In the genomic region with DNA sequence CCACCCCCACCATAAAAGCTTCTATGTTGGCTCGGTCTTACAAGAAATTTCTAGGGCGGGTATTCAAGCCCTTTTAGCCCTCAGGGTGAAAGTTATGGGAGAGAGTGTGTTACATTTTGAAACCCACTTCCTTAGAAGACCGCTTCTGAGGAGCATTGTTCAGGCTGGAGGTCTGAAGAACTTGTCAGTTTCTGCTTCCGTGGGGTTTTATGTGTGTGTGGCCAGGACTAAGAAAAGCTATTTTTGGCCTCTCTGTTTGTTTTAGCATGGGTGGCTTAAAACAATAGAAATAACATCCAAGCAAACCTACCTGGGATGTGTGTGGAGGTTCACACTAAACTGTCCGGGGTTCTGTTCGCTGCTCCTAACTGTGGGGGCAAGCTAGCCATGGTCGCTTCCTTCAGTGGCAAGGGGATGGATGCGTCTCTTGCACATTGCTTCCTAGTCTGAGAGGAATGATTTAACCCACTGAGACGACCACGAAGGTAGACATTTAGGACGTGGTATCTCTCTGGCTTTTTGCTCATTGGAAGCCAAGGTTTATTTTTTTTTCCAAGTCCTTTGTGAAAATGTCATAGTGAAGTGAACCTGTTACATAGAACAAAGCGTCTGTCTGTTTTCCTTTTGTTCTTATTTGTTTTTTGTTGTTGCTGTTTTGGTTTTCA, we compare ENCODE assay signal across 14 mouse cellular contexts.
"Had no signal": no experiment of that assay in that cellular context is flagged by ENCODE, and none has a peak within 500 bp of the region (broad histone marks: within the 10 kb centered on the region; RNA-seq: fewer than 3 reads in every experiment).

No protein-coding gene starts in this region.

- DNase-seq: kidney, adult 8-10 months; kidney, postnatal 25 days; liver; liver, embryonic 13.5 days; liver, postnatal 0 days; lung, postnatal 14 days had no signal

- H3K36me3 ChIP-seq: limb, embryonic 12.5 days; liver, embryonic 13.5 days; lung, embryonic 15.5 days; midbrain, embryonic 13.5 days; neural tube, embryonic 12.5 days; stomach, embryonic 15.5 days had no signal

- H3K4me2 ChIP-seq: limb, embryonic 12.5 days; liver, embryonic 13.5 days; lung, embryonic 15.5 days; midbrain, embryonic 13.5 days; neural tube, embryonic 12.5 days; stomach, embryonic 15.5 days had no signal

- H3K9me3 ChIP-seq: limb, embryonic 12.5 days; liver, embryonic 13.5 days; lung, embryonic 15.5 days; midbrain, embryonic 13.5 days; neural tube, embryonic 12.5 days; stomach, embryonic 15.5 days had no signal

- H3K9ac ChIP-seq: limb, embryonic 12.5 days; liver, embryonic 13.5 days; liver, postnatal 0 days; lung, embryonic 15.5 days; midbrain, embryonic 13.5 days; neural tube, embryonic 12.5 days; stomach, embryonic 15.5 days had no signal

- H3K4me1 ChIP-seq: lung, embryonic 15.5 days had no signal

- H3K27me3 ChIP-seq: liver, embryonic 13.5 days; stomach, embryonic 15.5 days had no signal

- ATAC-seq: intestine, postnatal 0 days; liver, postnatal 0 days; midbrain, embryonic 13.5 days had no signal

- H3K4me3 ChIP-seq: limb, embryonic 12.5 days; liver, embryonic 13.5 days; lung, embryonic 15.5 days; midbrain, embryonic 13.5 days; myocyte; neural tube, embryonic 12.5 days; stomach, embryonic 15.5 days had no signal

- H3K27ac ChIP-seq: limb, embryonic 12.5 days; liver, embryonic 13.5 days; lung, embryonic 15.5 days; macrophage; midbrain, embryonic 13.5 days; neural tube, embryonic 12.5 days; stomach, embryonic 15.5 days had no signal
